Mouse (Mus musculus): ENCODE measurements at regions not wholly inside any gene's neighbourhood (a gene's known extent, or its start where the extent isn't known, plus 50 kb on each side); places are given as distances from the start of the nearest gene placed in this dataset.

GRCm38 (mm10) chr6:100517662-100518061 lies 153.3 kb downstream of the Shq1 start:
- DNase-seq = no peak
- intact Hi-C loops (cut with DNase I) = no loop called here

- intact Hi-C loops (cut with DNase I) = no loop called here
- peak in 1 of 2 experiments; percentile 47 for DNase-seq
Measured at GRCm38 (mm10) chr6:100512676-100513075, 158.3 kb downstream of the Shq1 start.

GRCm38 (mm10) chr6:100510676-100511075 lies 160.3 kb downstream of the Shq1 start:
- intact Hi-C loops (cut with DNase I) = no loop called here
- DNase-seq = no peak

GRCm38 (mm10) chr6:100505506-100506247 lies 165.3 kb downstream of the Shq1 start:
- no peak for DNase-seq
- intact Hi-C loops (cut with DNase I) = loop anchor here (10.0 kb wide), 2 partner anchors 341 to 601 kb away; no protein-coding TSS in a partner anchor

GRCm38 (mm10) chr6:100502961-100503782 lies 167.8 kb downstream of the Shq1 start:
- DNase-seq = peak; percentile 63 to 75

GRCm38 (mm10) chr6:100502139-100502538 lies 168.8 kb downstream of the Shq1 start:
- intact Hi-C loops (cut with DNase I) = loop anchor here (5.0 to 10.0 kb wide), 3 partner anchors 215 to 597 kb away; partner anchors contain the start of gene Rybp
- no peak for DNase-seq

More at GRCm38 (mm10) chr6:100502961-100503782, 167.8 kb downstream of the Shq1 start:
- intact Hi-C loops (cut with DNase I) = loop anchor here (5.0 to 10.0 kb wide), 3 partner anchors 216 to 598 kb away; partner anchors contain the start of gene Rybp

GRCm38 (mm10) chr6:100500741-100501140 lies 170.2 kb downstream of the Shq1 start:
- intact Hi-C loops (cut with DNase I) = loop anchor here (5.0 to 10.0 kb wide), 3 partner anchors 213 to 596 kb away; partner anchors contain the start of gene Rybp
- peak; percentile 46 to 54 for DNase-seq

- intact Hi-C loops (cut with DNase I) = loop anchor here (5.0 to 10.0 kb wide), 3 partner anchors 213 to 595 kb away; partner anchors contain the start of gene Rybp
- no peak for DNase-seq
Measured at GRCm38 (mm10) chr6:100500060-100500459, 170.9 kb downstream of the Shq1 start.

GRCm38 (mm10) chr6:100498861-100499271 lies 172.1 kb downstream of the Shq1 start:
- peak; percentile 20 to 39 for DNase-seq
- intact Hi-C loops (cut with DNase I) = no loop called here

- no peak for DNase-seq
Measured at GRCm38 (mm10) chr6:100498126-100498525, 172.8 kb downstream of the Shq1 start.

GRCm38 (mm10) chr6:100496135-100496534 lies 174.8 kb downstream of the Shq1 start:
- no peak for DNase-seq
- intact Hi-C loops (cut with DNase I) = no loop called here

More at GRCm38 (mm10) chr6:100498126-100498525, 172.8 kb downstream of the Shq1 start:
- intact Hi-C loops (cut with DNase I) = no loop called here

- intact Hi-C loops (cut with DNase I) = no loop called here
- DNase-seq = peak; percentile 19 to 48
Measured at GRCm38 (mm10) chr6:100495131-100495530, 175.8 kb downstream of the Shq1 start.

GRCm38 (mm10) chr6:100493558-100493957 lies 177.4 kb downstream of the Shq1 start:
- no peak for DNase-seq
- intact Hi-C loops (cut with DNase I) = no loop called here

- intact Hi-C loops (cut with DNase I) = no loop called here
- no peak for DNase-seq
Measured at GRCm38 (mm10) chr6:100491811-100492210, 179.1 kb downstream of the Shq1 start.

GRCm38 (mm10) chr6:100490920-100491712 lies 179.8 kb downstream of the Shq1 start:
- intact Hi-C loops (cut with DNase I) = no loop called here

GRCm38 (mm10) chr6:100483836-100484235 lies 187.1 kb downstream of the Shq1 start:
- intact Hi-C loops (cut with DNase I) = no loop called here
- DNase-seq = no peak

More at GRCm38 (mm10) chr6:100490920-100491712, 179.8 kb downstream of the Shq1 start:
- no peak for DNase-seq

GRCm38 (mm10) chr6:100483084-100483810 lies 187.7 kb downstream of the Shq1 start:
- DNase-seq = peak; percentile 31 to 40
- intact Hi-C loops (cut with DNase I) = no loop called here

- DNase-seq = no peak
- intact Hi-C loops (cut with DNase I) = no loop called here
Measured at GRCm38 (mm10) chr6:100482572-100482971, 188.4 kb downstream of the Shq1 start.

GRCm38 (mm10) chr6:100480525-100480924 lies 190.4 kb downstream of the Shq1 start:
- no peak for DNase-seq
- intact Hi-C loops (cut with DNase I) = no loop called here
